Mouse (Mus musculus) C2C12 (cell line): Measurements from ENCODE around the gene Ccdc181.

Experiments used
- CEBPB ChIP-seq: IDR thresholded peaks from one replicate; pipeline ENCODE4 v1.6.1; 2011; ENCODE audit warnings: low read depth, mild to moderate bottlenecking, control low read depth, moderate library complexity
- CTCF ChIP-seq: IDR thresholded peaks from one replicate; pipeline ENCODE4 v1.5.1; 2011; ENCODE audit not compliant: control insufficient read depth, insufficient read depth, insufficient read length
- FOSL1 ChIP-seq: IDR thresholded peaks from one replicate; pipeline ENCODE4 v1.8.0; 2011; ENCODE audit warnings: mild to moderate bottlenecking, low read length; ENCODE audit not compliant: poor library complexity, insufficient read depth, severe bottlenecking
- USF1 ChIP-seq: IDR thresholded peaks from one replicate; pipeline ENCODE4 v1.6.1; 2011; ENCODE audit warnings: low read depth, mild to moderate bottlenecking, control low read depth, moderate library complexity

DNA sequence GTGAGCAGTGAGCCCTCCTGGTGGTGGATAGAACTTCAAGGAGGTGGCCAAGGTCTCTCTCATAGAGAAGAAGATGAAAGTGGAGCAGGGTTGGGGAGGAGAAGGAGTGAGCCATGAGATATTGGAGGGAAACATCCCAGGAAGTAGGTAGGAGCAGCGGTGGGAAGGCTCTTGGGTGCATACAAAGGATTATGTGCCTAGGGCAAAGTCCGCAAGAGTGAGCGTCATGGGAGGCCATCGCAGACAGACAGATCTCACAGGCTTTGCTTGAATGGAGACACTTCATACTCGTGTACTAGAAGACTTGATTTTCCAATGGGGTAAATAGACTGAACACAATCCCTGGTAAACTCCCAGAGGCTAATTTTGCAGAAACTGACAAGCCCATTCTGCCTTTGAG is 43.1 kb downstream of the Ccdc181 start:
- TF ChIP-seq CEBPB, result no peak
- TF ChIP-seq CTCF, result no peak
- no peak for TF ChIP-seq FOSL1
- no peak for TF ChIP-seq USF1
